Mouse (Mus musculus) spleen, adult 2 months (tissue): ENCODE measurements around the gene P3h4.

Experiments used
- CTCF ChIP-seq: fragments of 200-500 bp; IDR thresholded peaks from 2 replicates; pipeline ENCODE4 v1.5.1; 2011; ENCODE audit warnings: mild to moderate bottlenecking, inconsistent platforms; ENCODE audit not compliant: insufficient read depth, insufficient read length, insufficient replicate concordance; ENCODE audit errors: extremely low read depth
- POLR2A ChIP-seq: fragments of 200-500 bp; IDR thresholded peaks from 2 replicates; pipeline ENCODE4 v1.6.1; 2011; ENCODE audit warnings: low read depth, low read length, inconsistent platforms

- TF ChIP-seq CTCF (no peak), POLR2A (no peak)
These were observed 39.5 kb downstream of the P3h4 start for GRCm38 (mm10) chr11:100375127-100375526.
